Mouse (Mus musculus): ENCODE results near the gene Smpdl3b.
A peak's percentile ranks its signal among the peaks of the same experiment; 100 is the strongest.
"Not testable (repeated sequence)": the region's sequence is repeated elsewhere in the genome, so short reads cannot be mapped to it uniquely, and the experiment has no call there.

Gene Smpdl3b

DNA sequence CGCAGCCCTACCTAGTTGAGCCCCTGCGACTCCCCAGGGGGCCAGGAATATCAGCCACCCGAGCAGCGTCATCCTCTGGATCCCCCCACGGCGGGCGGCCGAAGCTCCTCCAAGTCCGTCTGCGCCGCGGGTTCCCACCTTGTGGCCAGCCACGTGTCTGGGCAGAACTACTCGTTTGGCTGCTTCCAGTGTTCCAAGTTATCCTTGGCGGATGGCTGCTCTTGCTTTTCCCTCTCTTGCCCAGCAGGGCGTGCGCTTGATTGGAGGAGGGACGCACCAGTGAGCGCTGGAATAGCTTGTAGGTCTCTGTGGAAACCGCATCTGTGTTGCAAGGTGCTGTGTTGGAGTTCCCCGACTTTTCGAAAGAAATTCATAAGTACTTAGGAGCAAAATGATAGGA lies at the start of gene Smpdl3b:
Gene Smpdl3b (minus strand): TSS at position 279 of the 400 bp plus-strand sequence.
- DNase-seq, result peak in 1 of 2 experiments; percentile 18

DNA sequence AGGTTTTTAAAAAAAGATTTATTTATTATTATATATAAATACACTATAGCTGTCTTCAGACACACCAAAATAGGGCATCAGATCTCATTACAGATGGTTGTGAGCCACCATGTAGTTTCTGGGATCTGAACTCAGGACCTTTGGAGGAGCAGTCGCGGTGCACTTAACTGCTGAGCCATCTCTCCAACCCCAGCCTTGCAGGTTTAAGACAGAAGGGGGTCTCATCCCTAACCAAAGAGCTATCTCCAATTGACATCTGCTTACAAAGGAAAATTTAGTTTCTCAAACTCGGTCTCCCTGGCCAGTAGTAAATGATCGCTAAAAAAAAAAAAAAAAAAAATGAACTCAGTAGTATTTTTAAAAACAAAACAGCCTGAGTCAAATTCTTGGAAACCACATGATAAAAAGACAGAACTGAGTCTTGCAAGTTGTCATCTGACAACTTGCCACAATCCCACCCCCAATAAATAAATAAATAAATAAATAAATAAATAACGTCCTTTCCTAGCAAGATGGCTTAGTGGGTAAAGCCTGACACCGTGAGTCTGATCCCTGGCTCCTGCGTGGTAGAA lies 49.7 kb upstream of the Smpdl3b start:
- no peak for DNase-seq

DNA sequence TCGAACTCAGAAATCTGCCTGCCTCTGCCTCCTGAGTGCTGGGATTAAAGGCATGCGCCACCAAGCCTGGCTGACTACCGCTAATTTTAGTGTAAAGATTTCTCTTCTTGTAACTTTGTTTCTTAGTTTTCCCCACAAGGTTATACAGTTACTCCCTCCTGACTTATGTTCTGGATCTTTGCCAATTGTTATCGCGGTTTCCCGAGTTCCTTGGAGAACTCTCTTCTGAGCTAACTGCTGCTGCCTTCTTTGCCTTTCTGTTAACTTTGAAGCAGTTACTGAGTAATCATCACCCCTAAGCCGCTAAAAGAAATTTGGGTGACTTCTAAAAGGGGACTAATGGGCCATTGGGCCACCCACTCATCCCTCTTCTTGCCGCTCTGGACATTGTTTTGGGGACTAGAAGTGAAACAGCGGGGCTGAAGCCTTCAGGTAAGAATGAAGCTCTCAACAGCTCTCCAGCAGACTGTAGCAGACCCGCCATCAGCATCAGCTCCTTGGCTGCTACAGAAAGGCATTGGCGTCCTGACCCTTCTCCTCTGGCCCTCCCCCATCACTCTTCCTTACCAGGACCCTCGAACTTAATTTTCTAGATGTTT lies 48.6 kb upstream of the Smpdl3b start:
- DNase-seq, result no peak

DNA sequence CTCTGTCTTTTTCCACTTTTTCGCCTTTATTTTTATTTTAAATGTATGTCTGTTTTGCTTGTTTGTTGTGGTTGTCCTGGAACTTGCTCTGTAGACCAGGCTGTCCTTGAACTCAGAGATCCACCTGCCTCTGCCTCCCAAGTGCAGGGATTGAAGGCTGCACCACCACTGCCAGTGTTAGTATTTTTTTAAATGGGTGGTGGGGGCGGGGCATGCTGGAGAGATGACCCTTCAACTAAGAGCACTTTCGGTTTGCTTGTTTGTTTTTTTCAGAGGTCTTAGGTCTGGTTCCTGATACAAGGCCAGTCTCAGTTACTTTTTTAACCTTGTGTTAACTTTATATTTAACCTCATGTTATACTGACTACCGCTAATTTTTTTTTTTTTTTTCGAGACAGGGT lies 48.1 kb upstream of the Smpdl3b start:
- no peak for DNase-seq

DNA sequence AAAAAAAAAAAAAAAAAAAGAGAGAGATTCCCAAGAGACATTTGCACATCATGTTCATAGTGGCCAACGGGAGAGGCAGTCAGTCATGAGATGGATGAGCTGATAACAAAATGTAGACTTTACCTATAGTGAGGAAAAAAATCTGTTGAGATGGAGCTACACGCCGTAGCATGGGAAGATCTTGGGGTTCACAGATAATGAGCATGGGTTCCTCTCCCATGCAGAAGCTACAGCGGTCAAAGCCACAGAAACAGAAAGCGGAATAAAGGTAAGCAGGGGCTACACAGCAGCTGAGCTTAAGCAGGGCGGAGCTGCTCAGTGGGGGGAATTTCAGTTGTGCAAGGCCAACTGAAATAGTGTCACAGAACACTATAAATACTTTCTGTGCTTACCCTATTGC lies 47.3 kb upstream of the Smpdl3b start:
- DNase-seq, result peak in 1 of 2 experiments; percentile 21

DNA sequence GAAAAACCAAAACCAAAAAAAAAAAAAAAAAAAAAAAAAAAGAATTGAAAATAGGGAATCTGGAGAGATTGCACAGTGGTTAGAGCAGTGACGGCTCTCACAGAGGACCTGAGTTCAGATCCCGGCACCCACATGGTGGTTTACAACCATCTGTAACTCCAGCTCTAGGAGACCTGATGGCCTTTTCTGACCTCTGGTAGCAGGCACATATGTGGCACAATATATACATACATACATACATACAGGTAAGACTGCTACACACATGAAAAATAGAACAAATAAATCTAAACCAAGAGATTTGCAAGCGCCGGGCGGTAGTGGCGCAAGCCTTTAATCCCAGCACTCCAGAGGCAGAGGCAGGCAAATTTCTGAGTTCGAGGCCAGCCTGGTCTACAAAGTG lies 46.8 kb upstream of the Smpdl3b start:
- DNase-seq, result no peak

DNA sequence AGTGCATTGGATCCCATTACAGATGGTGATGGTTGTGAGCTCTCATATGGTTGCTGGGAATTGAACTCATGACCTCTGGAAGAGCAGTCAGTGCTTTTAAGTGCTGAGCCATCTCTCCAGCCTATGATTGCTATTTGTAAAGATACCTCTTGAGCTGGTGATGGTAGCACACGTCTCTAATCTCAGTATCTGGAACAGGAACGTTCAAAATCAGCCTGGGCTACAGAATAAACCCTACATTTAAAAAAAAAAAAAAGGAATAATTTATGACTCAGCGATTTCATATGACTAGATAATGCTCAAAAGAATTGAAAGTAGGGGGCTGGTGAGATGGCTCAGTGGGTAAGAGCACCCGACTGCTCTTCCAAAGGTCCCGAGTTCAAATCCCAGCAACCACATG lies 46.2 kb upstream of the Smpdl3b start:
- no peak for DNase-seq

- peak in 1 of 2 experiments; percentile 31 for DNase-seq
These were observed 45.2 kb upstream of the Smpdl3b start for GRCm38 (mm10) chr4:132802171-132802637.

GRCm38 (mm10) chr4:132801176-132802077 lies 44.4 kb upstream of the Smpdl3b start:
- DNase-seq, result no peak

- no peak for DNase-seq
These were observed 42.8 kb upstream of the Smpdl3b start for GRCm38 (mm10) chr4:132799845-132800244.

DNA sequence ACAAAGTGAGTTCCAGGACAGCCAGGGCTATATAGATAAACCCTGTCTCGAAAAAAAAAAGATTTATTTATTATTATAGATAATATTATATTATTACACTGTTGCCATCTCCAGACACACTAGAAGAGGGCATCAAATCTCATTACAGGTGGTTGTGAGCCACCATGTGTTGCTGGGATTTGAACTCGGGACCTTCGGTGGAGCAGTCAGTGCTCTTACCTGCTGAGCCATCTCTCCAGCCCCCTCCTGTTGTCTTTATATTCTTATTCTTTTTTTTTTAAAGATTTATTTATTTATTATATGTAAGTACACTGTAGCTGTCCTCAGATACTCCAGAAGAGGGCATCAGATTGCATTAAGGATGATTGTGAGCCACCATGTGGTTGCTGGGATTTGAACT lies 41.6 kb upstream of the Smpdl3b start:
- not testable (repeated sequence) for DNase-seq

- DNase-seq, result no peak
These were observed 41.0 kb upstream of the Smpdl3b start for GRCm38 (mm10) chr4:132798028-132798427.

GRCm38 (mm10) chr4:132797461-132797860 lies 40.4 kb upstream of the Smpdl3b start:
- no peak for DNase-seq

DNA sequence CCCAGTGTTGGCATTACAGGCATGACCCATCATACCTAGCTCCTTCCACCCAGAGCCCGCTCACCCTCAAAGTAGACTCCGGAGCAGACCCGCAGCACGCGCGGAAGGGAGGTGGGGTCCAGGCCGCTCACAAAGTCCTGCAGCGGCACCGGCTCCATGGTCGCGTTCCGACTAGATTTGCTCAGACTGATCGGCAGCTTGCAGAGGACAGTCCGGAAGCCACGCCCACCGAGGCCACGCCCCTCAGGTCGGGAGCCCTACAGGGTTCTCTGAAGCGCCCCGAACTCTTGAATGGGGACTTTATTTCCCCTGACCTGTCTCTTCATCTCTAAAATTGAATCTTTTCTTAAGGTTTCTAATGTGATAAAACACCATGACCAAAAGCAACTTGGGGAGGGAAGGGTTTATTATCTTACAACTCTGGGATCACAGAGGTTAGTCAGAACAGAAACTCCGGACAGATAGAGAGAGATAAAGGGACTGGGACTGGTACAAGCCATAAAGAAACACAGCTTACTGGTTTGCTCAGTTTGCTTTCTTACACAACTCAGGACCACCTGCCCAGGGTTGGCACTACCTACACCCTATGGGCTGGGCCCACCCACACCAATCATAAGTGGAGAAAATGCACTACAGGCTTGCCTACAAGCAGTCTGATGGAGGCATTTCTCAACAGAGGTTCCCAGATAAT lies 39.3 kb upstream of the Smpdl3b start, which contains the start of gene Themis2:
Gene Themis2 (minus strand): TSS at position 192 of the 691 bp plus-strand sequence.
- DNase-seq, result peak; percentile 69 to 72

- DNase-seq, result no peak
These were observed 38.1 kb upstream of the Smpdl3b start for GRCm38 (mm10) chr4:132795171-132795570.

GRCm38 (mm10) chr4:132794760-132795159 lies 37.7 kb upstream of the Smpdl3b start:
- no peak for DNase-seq

DNA sequence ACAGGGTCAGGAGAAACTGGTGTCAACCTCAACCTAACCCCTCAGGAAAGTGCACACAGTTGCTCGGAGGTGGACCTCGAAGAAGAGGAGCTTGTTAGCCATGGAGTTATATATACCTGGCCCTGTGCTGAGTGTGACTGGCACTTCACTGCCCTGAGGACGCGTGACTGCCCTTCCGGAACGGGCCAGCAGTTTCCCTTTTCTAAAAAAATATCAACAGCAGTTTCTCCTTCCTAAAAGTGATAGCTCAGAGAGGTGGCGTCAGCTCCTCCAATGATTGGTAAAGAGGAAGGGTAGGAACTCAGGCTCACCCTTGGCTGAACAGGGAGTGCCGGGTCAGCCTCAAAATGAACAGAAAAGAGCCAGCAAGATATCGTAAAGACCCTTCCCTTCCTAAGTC lies 37.0 kb upstream of the Smpdl3b start:
- no peak for DNase-seq

DNA sequence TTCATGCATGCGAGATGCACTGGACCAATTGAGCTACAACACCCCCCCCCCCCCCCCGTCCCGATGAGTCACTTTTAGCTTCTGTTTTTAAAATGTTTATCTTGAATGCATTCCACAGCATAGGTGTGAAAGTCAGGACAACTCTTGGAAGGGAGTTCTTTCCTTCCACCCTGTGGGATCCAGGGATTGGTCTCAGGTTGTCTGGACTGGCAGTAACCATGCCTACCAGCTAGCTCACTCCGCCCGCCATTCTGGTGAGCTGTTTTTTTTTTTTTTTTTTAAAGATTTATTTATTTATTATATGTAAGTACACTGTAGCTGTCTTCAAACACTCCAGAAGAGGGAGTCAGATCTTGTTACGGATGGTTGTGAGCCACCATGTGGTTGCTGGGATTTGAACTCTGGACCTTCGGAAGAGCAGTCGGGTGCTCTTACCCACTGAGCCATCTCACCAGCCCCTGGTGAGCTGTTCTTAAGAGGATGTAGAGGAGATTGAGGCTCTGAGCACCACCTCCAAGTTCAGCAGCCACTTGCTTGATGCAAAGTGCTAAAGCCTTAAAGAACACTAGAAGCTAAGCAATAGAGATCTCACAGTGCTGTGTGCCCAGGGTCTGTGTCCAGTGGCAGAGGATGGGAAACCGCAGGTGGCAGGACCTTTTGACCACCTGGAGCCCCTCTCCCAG lies 36.4 kb upstream of the Smpdl3b start:
- DNase-seq, result not testable (repeated sequence)

- no peak for DNase-seq
These were observed 32.7 kb upstream of the Smpdl3b start for GRCm38 (mm10) chr4:132789731-132790130.

GRCm38 (mm10) chr4:132785228-132785627 lies 28.2 kb upstream of the Smpdl3b start:
- DNase-seq, result no peak

- DNase-seq, result no peak
These were observed 26.7 kb upstream of the Smpdl3b start for GRCm38 (mm10) chr4:132783732-132784131.

GRCm38 (mm10) chr4:132780288-132780687 lies 23.2 kb upstream of the Smpdl3b start:
- DNase-seq, result no peak
